Mouse (Mus musculus) neural tube, embryonic 13.5 days (tissue): ENCODE measurements at regions not wholly inside any gene's neighbourhood (a gene's known extent, or its start where the extent isn't known, plus 50 kb on each side); places are given as distances from the start of the nearest gene placed in this dataset.

Experiments used
- ATAC-seq: fragments of 200-750 bp; cut with Nextera tagmentation; 2 replicates; pipeline ENCODE4 v1.8.0; 2017; ENCODE audit warnings: low read depth, mild to moderate bottlenecking, moderate TSS enrichment, moderate library complexity
- H3K27ac ChIP-seq: fragments of 300-500 bp; sonication (generic); replicated peaks from 2 replicates; pipeline ENCODE4 v1.5.1; 2015; ENCODE audit warnings: moderate library complexity, mild to moderate bottlenecking, inconsistent platforms
- H3K27me3 ChIP-seq: fragments of 300-500 bp; sonication (generic); 2 replicates; pipeline ENCODE4 v1.6.1; 2015; ENCODE audit warnings: mild to moderate bottlenecking, inconsistent platforms
- H3K36me3 ChIP-seq: fragments of 300-500 bp; sonication (generic); 2 replicates; pipeline ENCODE4 v1.6.1; 2015; ENCODE audit warnings: mild to moderate bottlenecking, inconsistent platforms
- H3K4me1 ChIP-seq: fragments of 300-500 bp; sonication (generic); replicated peaks from 2 replicates; pipeline ENCODE4 v1.6.1; 2015; ENCODE audit warnings: inconsistent platforms
- H3K4me2 ChIP-seq: fragments of 300-500 bp; sonication (generic); 2 replicates; pipeline ENCODE4 v1.6.1; 2015; ENCODE audit warnings: inconsistent platforms, mild to moderate bottlenecking, moderate library complexity
- H3K4me3 ChIP-seq: fragments of 300-500 bp; sonication (generic); 2 replicates; pipeline ENCODE4 v1.5.1; 2015; ENCODE audit warnings: mild to moderate bottlenecking, inconsistent platforms
- H3K9ac ChIP-seq: fragments of 300-500 bp; sonication (generic); 2 replicates; pipeline ENCODE4 v1.6.1; 2015; ENCODE audit warnings: moderate library complexity, mild to moderate bottlenecking, inconsistent platforms
- H3K9me3 ChIP-seq: fragments of 300-500 bp; sonication (generic); 2 replicates; pipeline ENCODE4 v1.6.1; 2016; ENCODE audit warnings: inconsistent platforms
- WGBS: fragments of 180-500 bp; shearing (Covaris S2); methylation state at CpG from one replicate; pipeline ENCODE4 v1.1.7; 2015; 5-methylcytosine and 5-hydroxymethylcytosine counted together

- Histone ChIP-seq H3K27me3 (no peaks in the 10 kb centered on the region), H3K4me1 (no peaks in the 10 kb centered on the region), H3K9me3 (no peaks in the 10 kb centered on the region), H3K36me3 (no peaks in the 10 kb centered on the region), H3K4me3 (no peak overlapping the region), H3K9ac (no peak overlapping the region), H3K4me2 (no peak overlapping the region), H3K27ac (no peak overlapping the region)
- WGBS: 78% methylated on average over 4 of the region's 4 CpGs
- ATAC-seq: no peak
Observed at GRCm38 (mm10) chr16:26164066-26164465, 58.5 kb upstream of the P3h2 start.

GRCm38 (mm10) chr16:26163401-26163800 is 57.8 kb upstream of the P3h2 start:
- Histone ChIP-seq H3K4me1 (no peaks in the 10 kb centered on the region), H3K4me2 (no peak overlapping the region), H3K36me3 (no peaks in the 10 kb centered on the region), H3K9me3 (no peaks in the 10 kb centered on the region), H3K4me3 (no peak overlapping the region), H3K27me3 (no peaks in the 10 kb centered on the region), H3K9ac (no peak overlapping the region), H3K27ac (no peak overlapping the region)
- no peak for ATAC-seq
- WGBS: 92% methylated on average over 2 of the region's 2 CpGs

GRCm38 (mm10) chr16:26157606-26158005 is 52.0 kb upstream of the P3h2 start:
- H3K4me3 ChIP-seq: no peak overlapping the region
- 75% methylated on average over 5 of the region's 5 CpGs for WGBS
- H3K36me3 ChIP-seq: no peaks in the 10 kb centered on the region
- no peak overlapping the region for H3K27ac ChIP-seq
- no peaks in the 10 kb centered on the region for H3K27me3 ChIP-seq
- H3K4me2 ChIP-seq: no peak overlapping the region
- ATAC-seq: no peak
- no peaks in the 10 kb centered on the region for H3K9me3 ChIP-seq
- H3K9ac ChIP-seq: no peak overlapping the region
- no peaks in the 10 kb centered on the region for H3K4me1 ChIP-seq
